Mouse (Mus musculus) gastrocnemius, adult 18-20 months (tissue): Measurements from ENCODE around the gene Rptor. TPM values are rescaled to one million over a fixed set of nuclear protein-coding genes. Genes with fewer than 3 reads are reported as not detected.

Source experiments
- DNase-seq: peaks from one replicate; pipeline ENCODE4 v3.0.0; 2021; ENCODE audit warnings: low spot score
- total RNA-seq, 2 experiments: library from RNA; stranded (reverse); gene quantifications; 2 replicates each; pipeline ENCODE4 v1.2.3; 2021

Rptor gene
- total RNA-seq, 2 experiments from 2014 or later: 23.3 to 28.1 TPM

- no peak for DNase-seq
Measured at GRCm38 (mm10) chr11:119781726-119782125, 179.0 kb downstream of the Rptor start.

DNA sequence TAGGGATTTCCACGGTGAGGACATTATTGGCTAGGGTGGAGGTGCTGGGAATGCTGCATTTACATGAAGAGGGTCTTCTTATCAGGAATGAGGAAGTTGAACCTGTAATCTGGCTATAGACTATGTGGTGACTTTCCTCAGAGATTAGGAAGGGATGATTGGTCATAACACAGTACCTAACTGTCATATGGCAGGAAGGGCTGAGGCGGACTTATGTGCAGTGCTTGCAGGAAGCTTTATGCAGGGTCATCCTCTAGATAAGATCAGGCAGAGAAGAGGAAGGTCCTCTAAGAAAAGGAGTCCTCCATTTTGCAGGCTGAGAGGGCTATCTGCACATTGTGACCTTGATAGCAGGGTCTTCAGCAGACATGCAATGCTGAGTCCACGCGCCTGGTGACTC, 180.9 kb downstream of the Rptor start:
- DNase-seq: no peak

DNA sequence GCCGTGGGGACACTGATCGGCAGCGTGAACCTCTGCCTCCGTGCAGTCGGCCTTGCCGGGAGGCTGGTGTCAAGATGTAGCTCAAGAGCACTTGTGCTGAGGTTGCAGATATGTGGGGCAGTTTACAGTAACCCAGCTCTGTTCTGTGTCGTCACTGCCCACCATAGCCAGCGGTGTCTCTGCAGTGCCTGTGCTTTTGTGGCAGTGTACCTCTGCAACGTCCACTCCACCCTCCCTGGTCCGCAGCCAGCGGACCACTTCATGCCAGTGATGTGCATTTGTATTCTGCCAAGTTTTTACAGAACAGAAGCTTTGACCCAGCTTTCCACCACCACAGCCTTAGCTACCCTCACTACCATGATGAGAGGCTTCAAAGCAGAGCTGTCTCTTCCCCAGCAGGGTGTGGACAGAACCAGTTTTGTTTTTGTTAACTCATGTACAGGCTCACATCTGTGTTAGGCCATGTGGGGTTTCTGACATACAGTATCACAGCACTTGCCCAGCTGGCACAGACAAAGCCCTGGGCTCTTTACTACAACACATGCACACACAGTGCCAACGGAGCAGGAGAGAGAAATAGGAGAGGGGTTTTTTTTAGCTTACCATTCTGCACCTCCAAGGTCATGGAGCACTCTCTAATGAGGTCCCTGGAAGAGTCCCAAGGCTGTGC, 182.1 kb downstream of the Rptor start:
- no peak for DNase-seq

DNA sequence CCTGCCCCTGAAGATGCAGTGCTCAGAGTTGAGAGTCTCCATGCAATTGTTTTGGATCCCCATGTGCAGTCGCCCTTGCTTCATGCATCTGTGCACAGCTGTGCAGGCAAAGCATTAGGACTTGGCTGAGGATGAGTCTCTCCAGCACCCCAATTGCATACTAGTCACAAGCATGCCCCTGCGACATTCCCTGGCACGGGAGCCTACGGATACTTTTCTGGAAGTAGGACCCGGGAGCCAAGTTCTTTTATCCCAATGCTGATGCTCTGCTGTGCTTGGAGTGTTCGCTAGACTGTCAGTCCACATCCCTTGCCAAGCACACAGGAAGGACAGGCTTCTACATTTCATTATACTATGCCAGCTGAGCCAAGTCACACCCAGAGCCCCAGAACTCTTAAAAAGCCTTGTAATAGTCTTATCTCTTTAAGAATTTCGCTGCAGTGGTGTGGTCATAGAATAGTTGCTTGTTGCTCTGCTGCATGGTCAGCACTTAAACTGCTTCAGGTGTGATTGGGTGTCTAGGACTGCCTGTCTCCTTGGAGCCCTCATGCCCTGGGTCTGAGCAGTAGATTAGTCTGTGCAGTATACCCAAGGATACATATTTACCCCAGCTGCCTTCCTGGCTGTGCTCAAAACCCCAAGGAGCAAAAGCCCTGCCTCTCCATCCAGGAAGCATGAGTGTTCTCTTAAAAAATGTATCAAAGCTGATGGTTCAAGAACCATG, 183.1 kb downstream of the Rptor start:
- DNase-seq: no peak

DNA sequence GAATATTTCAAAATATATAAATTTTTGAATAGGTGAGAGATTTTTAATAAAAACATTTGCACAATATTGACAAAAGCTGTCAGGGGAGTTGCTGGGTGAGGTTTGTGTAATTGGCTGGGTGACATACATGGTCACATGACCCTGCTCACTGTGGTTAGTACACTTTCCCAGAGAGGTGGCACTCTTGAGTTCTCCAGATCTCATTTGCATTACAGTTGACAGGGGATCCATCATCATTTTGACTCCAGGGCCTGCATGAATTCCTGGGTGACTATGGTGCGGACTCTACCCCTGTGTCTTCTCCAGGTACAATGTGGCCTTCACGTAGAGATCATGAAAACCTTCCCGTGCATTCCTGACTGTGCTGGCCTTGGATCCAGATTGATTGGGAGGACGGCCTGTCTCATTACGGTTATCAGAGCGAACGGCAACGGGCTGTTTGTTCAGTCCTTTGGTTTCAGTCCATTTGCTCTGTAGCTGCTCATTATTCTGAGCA, 183.7 kb downstream of the Rptor start:
- no peak for DNase-seq

GRCm38 (mm10) chr11:119788488-119788887, 185.8 kb downstream of the Rptor start:
- no peak for DNase-seq

DNA sequence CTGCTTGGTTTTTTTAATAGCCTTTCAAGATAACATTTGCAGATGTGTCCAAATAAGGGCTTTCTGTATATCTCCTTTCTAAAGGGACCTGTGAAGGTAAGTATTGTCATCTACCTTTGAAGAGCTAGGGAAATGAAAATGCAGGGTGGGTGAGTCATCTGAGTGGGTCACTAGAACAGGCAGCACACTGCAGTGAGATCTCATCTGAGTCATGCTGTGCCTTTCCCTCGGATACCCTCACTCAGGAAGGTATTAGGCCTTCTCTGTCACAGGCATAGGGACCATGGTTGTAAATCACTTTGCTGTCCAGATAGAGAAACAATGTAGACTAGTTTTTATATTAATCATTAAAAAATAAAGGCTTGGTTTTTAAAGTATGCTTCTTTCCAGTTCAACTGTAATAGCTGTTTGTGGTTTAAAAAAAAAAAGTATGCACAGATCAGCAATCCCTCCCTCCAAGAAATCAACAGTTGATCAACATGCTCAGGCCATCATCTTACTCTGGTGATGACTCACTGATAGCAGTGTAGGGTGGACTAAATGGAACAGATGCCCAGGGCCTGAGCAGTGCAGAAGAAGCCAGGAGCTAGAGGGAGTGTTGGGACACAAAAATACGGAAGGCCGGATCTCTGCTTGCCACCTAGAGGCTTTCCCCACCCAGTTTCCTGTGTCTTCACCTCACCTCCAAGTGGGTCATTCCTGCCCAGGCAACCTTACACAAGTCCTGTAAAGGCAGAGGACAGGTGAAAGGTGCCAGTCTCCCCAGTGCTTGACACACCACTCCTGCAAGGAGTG, 186.4 kb downstream of the Rptor start:
- DNase-seq: no peak

GRCm38 (mm10) chr11:119791923-119792564, 189.3 kb downstream of the Rptor start:
- no peak for DNase-seq

DNA sequence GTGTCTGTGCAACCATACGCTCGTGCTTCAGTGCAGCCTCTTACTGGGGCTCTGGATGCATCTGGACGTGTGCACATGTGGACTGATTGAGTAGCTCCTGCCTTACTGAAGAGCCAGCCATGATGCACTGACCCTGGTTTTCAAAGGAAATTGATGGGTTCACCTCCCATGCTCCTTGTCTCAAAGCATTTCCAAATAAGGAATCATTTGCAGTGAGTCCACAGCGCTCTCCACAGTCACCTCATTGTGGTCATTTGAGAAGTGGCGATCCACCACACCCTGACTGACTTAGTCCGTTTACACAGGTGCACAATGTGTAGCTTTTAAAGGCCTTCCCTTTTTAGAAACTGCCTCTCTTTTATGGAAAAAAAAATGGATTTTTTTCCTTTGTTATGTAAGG, 190.7 kb downstream of the Rptor start:
- no peak for DNase-seq

DNA sequence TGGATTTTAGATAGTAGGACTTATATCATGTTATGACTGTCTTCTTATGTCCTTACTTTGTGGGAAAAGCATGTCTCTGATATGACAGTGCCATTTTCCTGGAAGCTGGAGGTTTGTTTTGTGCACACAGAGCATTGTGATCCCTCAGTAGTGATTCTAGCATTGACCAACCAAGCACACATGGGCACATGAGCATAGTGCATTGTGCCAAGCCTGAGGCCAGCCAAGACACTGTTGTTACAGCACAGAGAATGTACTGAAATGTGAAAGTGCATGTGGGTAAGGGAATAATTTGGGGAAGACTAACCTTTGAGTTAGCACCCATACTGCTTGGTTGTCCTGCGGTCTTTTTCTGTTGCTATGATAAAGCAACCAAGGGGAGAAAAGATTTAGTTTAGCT, 191.3 kb downstream of the Rptor start:
- no peak for DNase-seq

- DNase-seq: no peak
Measured at GRCm38 (mm10) chr11:119794671-119795070, 192.0 kb downstream of the Rptor start.

DNA sequence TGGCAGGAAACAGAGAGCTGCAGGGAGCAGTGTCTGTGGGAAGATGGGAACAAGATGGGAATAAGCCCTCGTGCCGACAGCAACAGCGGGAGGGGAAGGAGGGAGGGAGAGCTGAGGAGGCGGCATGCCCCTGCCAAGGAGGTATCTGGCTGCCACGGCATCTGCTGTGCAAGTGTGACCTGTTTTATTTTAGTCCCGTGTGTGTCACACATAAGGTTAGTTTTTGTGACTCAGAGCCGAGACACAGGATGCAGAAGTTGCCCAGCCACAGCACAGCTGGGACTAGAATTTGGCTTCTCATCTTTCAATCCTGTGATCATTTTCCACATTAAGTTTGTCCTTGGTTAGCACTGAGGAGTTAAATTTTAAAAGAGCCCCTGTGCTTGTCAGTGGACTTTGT, 193.7 kb downstream of the Rptor start:
- DNase-seq: peak; percentile 69

- no peak for DNase-seq
Measured at GRCm38 (mm10) chr11:119796846-119797245, 194.1 kb downstream of the Rptor start.

DNA sequence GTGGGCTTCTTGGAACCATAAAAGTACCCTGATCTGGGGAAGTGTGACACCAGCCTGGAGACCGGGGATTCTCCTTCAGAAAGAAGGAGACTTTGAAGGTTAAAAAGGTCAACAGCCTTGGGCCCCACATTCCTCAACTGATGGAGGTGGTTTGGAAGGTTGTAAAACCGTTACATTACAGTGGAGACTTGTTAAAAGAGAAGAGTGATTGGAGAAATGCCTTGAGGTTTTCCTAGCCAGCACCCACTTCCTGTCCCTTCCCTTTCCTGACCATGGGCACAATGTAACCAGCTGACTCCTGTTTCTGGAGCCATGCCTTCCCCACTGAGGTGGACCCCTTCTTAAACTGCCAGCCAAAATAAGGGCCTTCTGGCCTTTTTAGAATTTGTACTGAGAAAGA, 196.8 kb downstream of the Rptor start:
- DNase-seq: no peak

GRCm38 (mm10) chr11:119801855-119802254, 199.2 kb downstream of the Rptor start:
- no peak for DNase-seq

GRCm38 (mm10) chr11:119802947-119803346, 200.2 kb downstream of the Rptor start:
- DNase-seq: no peak

DNA sequence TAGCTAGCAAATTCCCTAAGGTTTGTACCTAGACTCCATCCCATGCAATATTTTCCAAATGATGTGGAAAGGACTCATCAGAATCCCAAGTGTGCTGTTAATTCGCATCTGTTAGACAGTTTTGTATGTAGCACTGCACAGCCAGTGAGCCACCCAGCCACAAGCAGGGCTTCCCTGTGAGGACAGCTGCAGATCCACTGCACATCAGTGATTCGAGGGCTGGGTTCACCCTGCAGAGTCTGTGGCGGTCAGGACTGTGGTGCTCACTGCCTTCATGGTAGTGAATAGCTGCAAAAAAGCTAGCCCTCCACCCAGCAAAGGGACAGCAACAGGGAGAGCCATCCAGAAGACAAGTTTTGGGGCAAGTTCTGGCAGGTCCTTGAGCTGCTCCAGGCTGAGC, 201.7 kb downstream of the Rptor start:
- no peak for DNase-seq

DNA sequence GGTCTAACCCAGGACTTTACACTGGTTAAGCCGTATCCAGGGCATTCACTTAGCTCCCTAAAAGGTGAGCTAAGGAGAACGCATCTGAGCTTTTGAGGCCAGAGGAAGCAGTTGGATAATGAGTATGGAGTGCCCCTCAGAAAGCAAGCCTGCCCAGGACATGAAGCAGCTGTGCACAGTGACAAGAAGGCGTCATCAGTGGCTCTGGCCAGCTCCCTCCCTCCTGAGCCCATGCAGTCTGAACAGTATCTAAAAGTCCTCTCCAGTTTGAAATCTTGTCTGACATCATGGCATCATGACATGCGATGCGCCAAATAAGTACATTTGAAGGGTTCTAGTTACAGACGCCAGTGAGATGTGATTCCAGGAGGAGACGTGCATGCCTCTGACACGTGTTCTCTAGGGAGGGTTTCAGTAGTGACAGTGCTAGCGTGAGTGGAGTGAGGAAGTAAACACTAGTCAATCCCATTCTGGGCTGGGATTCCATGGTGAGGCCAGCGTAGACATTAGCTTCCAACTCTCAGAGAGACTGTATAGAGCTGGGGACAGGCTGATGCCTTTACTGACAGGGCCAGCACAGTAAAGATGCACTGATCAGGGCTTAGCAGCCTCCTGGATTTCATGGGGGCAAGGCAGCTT, 202.5 kb downstream of the Rptor start:
- no peak for DNase-seq

DNA sequence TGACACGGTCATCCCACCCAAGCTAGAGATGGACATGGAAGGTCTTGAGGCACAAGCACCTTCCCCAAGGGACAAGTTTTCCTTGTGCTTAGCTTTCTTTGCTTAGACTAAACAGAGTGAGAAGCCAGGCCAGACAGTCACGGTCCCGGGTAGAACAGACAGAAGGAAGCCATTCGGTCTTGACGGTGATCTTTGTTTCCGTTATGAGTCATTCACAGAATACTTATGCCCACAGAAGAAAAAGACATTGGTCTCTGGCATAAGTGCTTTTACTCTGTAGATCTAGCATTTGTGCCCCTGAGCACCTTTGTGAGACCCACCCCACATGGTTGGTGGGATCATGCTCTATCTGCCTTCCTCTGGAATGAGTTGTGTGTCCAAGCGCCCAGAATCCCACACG, 203.8 kb downstream of the Rptor start:
- no peak for DNase-seq

GRCm38 (mm10) chr11:119807431-119808031, 204.8 kb downstream of the Rptor start:
- DNase-seq: no peak
